Mouse (Mus musculus) c-Kit-negative CD71-positive TER-119-positive erythroid progenitor cells, embryonic 14.5 days (primary cell): ENCODE measurements around the gene Rnasek.
A peak's percentile ranks its signal among the peaks of the same experiment; 100 is the strongest.

ENCODE experiments used
- DNase-seq: peaks from one replicate; pipeline ENCODE4 v3.0.0-alpha.2; 2013; ENCODE audit warnings: low read depth, low spot score

Gene Rnasek

DNA sequence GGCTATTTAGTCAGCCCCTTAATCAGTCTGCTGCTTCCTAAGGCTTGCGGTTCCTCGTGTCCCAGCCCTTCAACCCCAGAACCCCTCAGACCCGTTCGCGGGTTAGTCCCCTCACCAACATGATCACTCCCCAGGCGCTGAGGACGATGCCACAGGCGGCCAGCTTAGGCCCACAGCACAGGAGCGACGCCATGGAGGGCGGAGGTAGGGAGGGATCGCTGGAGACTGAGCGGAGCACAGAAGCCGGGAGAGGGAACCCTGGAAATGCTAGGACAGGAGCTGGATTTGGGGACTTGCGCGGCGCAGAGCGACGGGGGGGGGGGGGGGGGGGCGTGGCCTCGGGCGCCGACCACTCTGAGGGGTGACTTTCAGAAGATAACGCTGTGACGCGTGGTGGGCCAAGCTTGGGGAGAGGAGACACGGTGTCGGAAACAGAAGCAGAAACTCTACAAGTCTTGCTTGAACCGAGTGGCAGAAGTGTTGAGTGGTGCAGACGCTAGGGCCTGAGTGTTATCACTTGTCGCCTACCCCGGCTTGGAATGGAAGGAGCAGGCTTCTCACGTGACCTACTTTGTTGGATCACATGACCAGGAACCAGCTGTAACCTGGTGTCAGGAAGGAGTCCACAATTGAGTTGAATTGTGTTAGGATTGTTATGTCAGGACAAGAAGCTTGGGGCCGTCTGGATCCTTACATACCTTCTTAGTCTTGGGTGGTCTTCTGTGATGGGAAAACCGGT is at the start of gene Rnasek, which contains the start of gene Gm21988:
Gene Rnasek (minus strand): TSS at position 302 of the 739 bp plus-strand sequence.
Gene Gm21988 (minus strand): TSS at position 290 of the 739 bp plus-strand sequence.
- DNase-seq, result peak; percentile 82

DNA sequence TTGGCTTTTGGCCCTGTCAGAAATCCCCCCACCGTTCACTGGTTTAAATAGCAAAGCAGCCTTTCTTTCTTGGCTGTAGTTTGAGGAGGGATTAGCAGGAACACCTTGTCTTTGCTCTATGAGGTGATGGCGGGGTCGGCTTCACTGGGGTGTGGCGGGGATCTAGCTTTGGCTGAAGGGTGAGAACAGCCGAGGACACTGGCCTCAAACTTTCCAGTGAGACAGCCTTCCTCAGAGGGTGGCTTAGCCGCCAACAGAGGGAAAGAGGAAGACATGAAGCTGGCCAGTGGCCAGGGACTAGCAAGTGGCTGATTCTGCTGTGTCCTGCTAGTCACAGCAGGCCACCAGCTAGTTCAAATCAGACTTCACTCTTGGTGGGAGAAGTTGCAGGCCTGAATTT is 49.6 kb upstream of the Rnasek start:
- DNase-seq, result no peak

DNA sequence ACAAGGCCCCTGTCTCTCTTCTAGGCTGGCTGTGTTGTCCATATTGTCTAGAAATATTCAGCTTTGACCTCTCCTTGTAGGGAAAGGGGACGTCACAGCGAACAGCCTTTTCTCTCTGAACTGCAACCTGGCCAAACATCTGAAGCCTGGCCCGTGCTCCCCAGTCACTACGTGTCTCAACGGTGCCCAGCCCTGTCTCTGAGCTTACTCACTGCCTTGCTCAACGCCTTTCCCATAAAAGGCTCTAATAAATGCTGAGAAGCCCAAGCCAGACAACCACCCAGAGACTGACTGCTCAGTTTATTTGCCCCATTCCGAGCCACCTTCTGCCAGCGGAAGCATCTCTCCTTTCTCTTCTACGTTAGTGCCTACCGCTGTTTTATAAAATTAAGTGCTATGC is 48.5 kb upstream of the Rnasek start:
- DNase-seq, result no peak

DNA sequence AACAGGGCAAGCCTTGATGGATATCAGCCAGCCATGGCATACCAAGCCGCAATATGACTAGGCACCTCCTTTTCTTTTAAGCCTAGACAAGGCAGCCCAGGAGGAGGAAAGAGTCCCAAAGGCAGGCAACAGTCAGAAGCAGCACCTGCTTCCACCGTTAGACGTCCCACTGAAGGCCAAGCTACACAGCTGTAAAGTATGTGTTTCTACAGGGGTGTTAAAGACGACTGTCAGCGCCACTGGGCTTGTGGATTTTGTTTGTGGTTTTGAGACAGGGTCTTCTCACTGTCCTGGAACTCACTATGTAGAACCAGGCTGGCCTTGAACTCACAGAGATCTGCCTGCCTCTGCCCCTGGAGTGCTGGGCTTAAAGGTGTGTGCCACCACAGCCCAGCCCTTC is 46.0 kb upstream of the Rnasek start:
- DNase-seq, result no peak

DNA sequence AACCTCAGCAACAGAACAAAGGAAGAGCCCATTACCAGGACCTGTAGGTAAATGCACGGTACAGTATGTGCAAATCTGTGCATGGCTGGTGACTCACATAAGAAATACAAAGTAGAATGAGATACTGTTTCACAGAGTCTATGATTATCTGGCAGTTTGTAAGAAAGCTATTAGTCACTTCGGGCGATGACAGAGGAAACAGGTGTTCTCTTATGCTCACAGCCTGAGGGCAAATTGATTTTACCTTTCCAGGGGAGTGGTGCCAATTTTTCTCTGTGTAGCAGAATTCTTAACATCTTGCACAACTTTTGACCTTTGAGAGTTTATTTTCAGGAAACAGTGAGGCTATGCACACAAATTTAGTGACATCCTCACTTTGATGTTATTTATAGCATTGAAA is 45.1 kb upstream of the Rnasek start:
- no peak for DNase-seq

DNA sequence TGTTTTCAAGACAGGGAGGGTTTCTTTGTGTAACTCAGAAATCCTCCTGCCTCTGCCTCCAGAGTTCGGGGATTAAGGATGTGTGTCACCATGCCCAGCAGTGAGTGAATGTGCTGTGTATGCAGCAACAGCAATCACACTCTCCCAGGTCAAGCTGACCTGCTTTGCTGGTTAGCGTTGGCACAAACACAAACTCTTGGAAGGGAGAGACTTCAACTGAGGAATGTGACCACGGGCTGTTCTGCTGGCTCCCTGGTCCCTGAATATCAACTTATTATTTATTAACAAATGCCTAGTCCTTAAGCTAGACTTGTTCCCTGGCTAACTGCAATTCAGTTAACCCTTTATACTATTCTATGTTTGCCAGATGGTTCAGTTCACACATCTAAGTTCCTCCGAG is 44.0 kb upstream of the Rnasek start:
- DNase-seq, result no peak

DNA sequence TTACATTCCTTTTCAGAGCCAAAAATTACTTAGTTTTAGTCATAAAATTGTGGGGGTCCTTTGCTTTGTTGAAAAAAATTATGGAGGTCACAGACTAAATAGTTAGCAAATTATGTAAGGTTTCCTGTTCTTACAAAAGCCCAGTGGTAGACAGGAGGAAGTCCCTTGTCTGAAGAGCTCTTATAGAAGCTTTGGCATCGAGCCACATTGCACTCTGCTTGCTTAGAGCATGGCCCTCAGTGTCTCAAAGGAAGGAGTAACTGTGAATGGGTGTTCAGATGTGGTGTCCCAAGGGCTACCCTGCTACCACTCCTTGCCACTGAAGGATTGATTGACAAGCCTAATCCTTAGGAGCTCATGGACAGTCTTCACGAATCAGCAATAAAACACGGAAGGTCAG is 40.8 kb upstream of the Rnasek start:
- no peak for DNase-seq

DNA sequence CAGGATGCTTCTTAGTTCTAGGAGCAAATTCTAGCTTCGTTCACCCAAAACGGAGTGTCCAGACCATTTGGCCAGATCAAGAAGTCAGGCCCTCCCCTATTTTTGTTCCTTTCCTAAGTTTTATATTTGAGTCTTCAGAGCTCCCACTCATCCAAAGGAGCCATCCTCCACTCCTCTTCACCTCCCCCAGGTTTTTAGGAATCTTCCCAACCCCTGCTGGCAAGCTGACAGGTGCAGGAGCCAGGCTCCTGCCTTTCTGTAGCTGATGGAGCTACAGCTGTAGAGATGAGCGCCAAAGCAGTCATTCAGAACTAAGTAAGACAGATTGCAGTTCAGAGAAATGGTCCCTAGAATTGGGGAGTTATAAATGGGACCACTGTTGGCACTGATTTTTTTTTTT is 39.3 kb upstream of the Rnasek start:
- no peak for DNase-seq

DNA sequence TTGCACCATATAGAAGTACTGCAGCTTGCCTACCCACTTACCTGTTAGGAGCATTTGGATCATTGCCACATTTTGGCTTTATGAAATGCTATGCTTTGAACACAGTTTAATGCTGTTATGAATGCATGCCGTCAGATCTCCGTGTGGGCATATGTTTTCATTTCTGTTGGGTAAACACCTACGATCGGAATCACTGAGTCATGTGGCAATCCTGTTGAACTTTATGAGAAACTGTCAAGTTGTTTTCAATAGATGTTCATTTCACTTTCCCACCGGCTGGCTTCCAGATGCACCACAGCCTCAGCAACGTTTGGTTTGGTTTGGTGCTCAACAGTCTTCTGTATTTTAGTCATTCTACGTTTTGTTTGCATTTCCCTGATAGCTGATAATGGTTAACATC is 32.0 kb upstream of the Rnasek start:
- DNase-seq, result no peak

DNA sequence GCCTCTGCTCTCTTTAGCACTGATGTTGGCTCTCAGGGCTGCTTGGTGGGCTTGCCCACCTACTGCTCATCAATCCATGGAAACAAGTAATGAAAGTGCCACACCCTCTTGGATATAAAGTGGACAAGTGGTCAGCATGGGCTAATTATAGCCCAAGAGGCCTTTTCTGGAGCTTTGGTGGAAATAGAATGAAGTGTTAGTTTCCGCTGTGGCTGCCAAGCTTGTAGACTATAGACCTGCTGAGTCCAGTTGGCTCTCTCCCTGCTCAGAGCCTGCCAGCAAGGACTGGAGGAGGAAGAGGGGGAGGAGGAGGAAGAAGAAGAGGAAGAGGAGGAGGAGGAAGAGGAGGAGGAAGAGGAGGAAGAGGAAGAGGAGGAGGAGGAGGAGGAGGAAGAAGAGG is 26.8 kb upstream of the Rnasek start:
- DNase-seq, result no peak

DNA sequence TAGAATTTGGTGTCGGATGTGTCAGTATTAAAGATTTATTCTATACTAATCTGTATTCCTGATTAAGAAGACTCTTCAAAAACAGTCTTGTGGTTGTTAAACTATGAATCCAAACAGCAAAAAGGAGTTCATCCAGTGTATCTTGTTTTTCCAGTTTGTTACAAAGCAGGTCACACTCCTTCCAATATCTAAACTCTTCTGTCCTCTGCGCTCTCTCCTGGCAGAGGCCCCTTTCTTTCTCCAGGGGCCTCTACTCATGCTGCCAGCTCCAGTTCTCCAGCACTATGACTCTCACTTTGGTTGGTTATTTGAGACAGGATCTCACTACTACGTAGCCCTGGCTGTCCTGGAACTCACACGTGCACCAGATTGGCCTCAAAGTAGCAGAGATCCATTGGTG is 26.2 kb upstream of the Rnasek start:
- no peak for DNase-seq

DNA sequence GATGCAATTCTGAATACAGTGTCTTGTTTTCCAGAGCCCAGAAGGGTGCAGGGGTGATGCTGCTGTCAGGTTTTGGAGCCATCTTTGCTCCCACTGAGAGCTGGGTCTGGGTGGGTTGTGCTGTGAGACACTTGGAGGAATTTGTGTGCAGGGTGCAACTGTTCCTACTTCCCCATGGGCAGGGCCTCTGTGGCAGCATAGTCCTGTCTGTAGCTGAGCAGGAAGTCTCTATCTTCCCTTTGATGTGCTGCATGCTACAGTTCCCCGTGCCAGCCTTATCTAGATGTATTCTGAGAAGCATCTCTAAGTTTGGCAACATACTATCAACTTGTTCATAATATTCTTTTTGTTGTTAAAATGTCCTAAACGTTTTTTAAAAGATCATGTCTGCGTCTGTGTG is 25.6 kb upstream of the Rnasek start:
- DNase-seq, result no peak

DNA sequence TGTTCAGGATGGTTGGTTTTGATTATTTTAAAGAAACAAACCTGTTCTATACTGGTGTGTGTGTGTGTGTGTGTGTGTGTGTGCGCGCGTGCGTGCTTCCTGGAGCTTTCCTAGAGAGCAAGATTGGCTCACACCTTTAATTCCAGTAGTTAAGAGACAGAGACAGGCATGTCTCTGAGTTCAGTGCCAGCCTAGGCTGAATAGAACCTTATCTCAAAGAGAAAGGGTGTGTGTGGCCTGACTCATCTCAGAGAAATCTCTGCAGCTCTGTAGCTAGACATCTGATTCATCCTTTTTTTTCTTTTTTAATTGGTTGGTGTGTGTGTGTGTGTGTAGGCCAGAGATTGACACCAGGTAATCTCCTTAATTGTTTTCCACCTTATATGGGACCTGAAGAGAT is 19.4 kb upstream of the Rnasek start:
- no peak for DNase-seq

DNA sequence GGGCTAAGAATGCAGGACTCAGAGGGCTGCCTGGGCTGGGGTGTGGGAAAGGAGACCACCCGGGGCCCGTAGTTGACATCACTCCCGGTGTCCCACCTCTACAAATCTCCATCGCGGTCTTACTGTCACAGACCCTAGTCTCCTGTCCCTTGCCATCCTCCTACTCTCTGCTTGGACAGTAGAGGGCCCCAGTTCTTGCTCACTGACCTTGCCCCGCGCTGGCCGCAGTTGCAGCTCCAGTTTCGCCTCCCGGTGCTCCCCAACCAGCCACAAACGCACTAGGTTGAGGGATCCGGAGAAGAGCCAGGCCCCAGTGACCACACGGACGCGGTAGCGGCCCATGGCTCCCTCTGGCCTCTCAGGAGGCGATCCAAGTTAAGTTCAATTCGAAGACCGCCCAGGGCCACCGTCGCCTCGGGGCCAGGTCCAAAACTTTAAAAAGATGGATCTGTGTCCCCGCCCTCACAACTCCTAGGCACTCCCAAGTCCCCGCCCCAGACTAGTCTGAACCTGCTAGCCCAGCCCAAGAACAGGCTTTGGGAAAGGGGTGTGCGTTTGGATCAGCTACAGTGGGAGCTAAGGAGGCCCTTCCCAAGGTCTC is 15.4 kb upstream of the Rnasek start, which contains the start of gene Alox12:
Gene Alox12 (minus strand): TSS at position 423 of the 601 bp plus-strand sequence.
- no peak for DNase-seq

DNA sequence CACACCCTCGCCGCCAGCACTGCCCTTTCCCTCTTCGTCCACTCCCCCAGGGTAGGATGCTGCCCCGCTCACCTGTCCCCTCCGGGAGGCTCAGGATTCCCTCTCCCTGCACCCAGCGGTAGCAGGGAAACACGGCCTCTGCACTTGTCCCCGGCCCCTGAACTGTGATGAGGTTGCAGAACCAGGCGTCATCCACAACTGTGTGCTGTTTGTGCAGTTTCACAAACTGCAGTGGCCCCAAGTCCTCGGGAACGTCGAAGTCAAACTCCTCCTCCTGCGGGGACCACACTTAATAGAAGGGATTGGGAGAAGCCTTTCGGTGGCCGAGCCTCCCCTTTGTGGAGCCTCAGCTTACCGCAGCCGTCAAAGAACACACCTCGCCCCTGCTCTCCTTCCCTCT is 14.7 kb upstream of the Rnasek start:
- DNase-seq, result no peak

DNA sequence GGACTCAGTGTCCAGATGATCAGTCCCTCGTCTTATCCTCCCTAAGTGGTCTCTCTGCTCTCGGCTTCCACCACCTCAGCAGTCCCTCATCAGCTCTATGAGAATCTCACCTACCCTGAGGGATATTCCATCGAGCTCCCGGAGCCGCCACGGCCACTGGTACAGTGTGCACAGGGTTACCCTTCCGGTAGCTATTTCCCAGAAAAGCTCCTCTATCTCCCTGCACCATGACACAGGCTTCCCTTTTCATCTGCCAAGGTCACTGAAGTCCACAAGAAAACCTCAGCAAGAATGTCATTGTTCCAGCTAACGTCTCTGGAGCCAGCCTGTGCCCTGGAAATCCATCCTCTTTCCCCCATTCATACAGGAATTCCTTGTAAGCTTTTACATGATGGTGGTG is 12.2 kb upstream of the Rnasek start:
- DNase-seq, result no peak

DNA sequence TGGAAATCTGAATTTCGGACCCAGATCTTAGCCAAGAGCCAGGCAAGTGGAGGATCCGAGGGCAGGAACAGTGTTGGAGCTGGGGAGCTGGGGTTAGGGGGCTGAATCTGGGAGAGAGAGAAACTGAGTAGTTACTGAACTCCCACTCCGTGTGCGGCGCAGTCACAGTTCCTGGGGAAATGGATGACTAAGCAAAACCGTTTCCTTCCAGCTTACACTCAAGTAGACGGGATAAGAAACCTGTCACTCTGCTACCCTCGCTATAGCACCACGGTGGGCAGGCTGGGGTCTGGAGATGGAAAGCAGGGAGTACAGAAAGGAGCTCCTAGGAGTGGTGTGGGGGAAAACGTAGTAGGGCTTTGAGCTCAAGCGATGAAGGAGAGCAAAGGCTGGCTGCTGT is 10.5 kb upstream of the Rnasek start:
- DNase-seq, result no peak

DNA sequence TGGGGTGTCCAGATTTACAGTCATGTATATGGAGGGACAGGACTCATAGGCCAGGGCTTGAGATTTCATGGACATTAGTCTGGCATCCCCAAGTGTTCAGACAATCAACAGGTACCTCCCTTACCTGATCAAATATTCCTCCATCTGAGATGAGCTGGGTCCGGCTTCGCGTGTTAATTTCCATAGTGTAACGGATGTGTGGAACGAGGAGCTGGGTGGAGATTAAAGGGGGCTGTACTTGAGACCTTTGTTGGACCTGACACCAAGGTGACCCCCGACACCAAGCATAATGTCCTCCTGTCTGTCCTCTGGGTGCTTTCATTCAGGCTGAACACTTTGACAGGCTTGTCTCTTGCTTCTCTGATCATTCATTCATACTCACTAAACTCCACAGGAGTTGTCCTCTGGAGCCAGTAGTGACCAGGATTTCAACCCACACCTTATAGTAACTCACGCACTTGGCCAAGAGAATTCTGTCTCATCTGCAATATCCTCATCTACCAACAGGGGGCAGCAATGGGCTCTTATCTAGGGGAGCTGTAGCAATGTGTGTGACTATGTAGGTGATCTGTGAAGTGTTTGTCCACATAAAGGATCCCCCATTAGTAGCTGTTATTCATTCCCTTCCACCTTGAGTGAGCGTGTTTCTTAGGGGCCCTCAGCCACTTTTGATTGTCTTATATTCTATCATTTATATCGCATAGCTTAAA is 7.6 kb upstream of the Rnasek start:
- DNase-seq, result peak; percentile 60

DNA sequence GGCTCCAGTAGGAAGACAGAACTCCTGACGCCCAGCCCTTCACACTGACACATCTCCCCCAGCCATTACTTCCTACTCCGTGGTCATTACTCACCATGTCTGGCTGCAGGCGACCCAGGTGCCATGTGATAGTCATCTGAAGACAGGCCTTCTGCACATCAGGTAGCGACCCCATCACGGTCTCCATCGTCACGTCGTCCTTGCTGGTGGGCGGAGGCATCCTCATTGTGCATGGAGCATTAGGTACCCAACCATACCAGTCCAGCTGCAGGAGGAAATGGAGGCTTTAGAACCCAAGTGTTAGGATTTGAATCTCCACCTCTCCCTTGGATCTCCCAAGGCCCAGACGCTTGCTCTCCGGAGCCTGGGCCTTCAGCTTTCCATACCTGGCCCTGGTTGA is 2.9 kb upstream of the Rnasek start:
- DNase-seq, result no peak

DNA sequence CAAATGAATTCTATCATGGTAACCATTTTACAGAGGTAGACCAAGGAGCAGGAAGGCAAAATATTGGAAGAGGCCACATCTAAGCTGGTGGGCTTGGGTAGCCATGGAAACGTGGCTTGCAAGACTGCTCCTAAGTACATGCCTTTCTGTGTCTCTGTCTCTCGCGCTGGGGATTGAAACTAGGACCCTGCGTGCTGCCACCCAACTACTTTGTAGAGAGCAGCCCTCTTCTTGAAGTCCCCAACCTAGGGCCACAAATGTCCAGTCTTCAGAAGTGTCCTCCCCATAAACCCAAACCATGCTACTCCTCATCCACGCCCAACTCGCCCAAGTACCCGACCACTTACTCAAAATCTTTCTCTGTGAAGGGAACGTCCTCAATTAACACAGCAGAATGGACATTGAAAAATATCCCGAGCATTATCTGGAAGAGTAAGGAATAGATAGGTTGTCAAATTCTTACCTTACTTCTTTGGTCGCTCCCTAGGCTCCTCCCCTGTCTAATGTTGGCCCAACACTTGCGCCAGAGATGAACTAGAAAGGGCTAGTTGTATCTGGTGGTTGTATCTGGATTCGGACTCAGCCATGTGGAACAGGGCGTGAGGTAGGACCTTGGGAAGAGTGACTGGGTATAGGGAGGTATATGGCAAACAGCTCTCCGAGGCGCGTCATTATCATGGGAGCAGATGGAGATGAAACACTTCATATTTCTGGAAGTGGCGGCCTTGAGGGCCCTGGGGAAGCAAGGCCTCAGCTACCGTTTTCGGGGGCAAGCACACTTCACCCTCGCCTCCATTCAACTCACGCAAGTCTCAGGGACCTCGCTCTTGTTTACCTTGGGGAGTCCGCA is 826 bp downstream of the Rnasek start:
- peak; percentile 54 for DNase-seq

DNA sequence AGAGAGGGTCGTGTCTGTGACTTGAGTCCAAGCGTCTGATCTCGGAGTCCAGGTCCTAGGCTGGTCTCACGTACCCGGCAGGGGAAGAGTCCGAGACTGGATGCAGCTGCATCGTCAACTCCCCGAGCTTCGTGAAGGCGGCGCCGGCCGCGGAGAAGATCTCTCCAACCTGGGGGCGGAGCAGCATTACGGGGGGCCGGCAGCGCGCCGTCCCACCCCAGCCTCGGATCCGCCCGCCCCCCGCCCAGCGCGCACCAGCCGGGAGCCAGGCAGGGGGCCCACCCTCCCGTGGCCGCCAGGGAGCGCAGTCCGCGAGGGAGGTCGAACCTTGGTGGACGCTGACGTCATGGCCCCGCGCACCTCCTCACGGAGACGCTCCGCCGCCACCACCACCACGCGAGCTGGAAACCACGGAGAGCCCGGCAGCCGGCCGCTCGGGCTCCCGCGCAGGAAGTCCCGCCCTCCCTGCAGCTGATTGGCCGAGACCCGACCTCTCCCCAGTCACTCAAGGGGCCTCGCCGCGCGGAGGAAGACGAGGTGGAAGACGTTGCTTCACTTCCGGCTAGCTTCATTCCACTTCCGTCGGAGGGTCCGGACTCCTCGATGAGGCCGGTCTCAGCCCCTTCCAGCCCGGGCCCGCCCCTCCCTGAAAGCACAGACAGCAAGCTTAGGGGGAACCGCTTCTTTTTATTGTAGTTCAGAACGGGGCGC is 2.0 kb downstream of the Rnasek start, which contains the start of gene 0610010K14Rik:
Gene 0610010K14Rik (minus strand): TSS at position 458 of the 711 bp plus-strand sequence.
- DNase-seq, result peak; percentile 90
